Mouse (Mus musculus): ENCODE measurements around the gene Sidt1. TPM values are rescaled to one million over a fixed set of nuclear protein-coding genes. Genes with fewer than 3 reads are reported as not detected.

The Sidt1 gene
- 0.08 TPM for polyA plus RNA-seq (2014; fragmentation: Illumina TruSeq; extraction: RNeasy Lipid Tissue Mini Kit (QIAGEN cat#74804); ENCODE audit: low read depth, low replicate concordance)

GRCm38 (mm10) chr16:44332861-44333284 lies at the start of gene Sidt1:
Sidt1 (minus strand) TSS chr16:44333196.

GRCm38 (mm10) chr16:44347071-44347901 lies 14.3 kb upstream of the Sidt1 start, which contains the start of gene Spice1:
Spice1 (plus strand) TSS chr16:44347121.

Other genes with a start within 250 kb of the Sidt1 start
- 97.4 TPM for gene Atp6v1a, start 193.5 kb downstream of the Sidt1 start, polyA plus RNA-seq (2014; fragmentation: Illumina TruSeq; extraction: RNeasy Lipid Tissue Mini Kit (QIAGEN cat#74804); ENCODE audit: low read depth, low replicate concordance)
- 60.7 TPM for gene Naa50, start 193.4 kb downstream of the Sidt1 start, polyA plus RNA-seq (2014; fragmentation: Illumina TruSeq; extraction: RNeasy Lipid Tissue Mini Kit (QIAGEN cat#74804); ENCODE audit: low read depth, low replicate concordance)
- 7.2 TPM for gene Usf3, start 159.9 kb downstream of the Sidt1 start, polyA plus RNA-seq (2014; fragmentation: Illumina TruSeq; extraction: RNeasy Lipid Tissue Mini Kit (QIAGEN cat#74804); ENCODE audit: low read depth, low replicate concordance)
- gene Spice1, start 13.9 kb upstream of the Sidt1 start, polyA plus RNA-seq (2014; fragmentation: Illumina TruSeq; extraction: RNeasy Lipid Tissue Mini Kit (QIAGEN cat#74804); ENCODE audit: low read depth, low replicate concordance), result 29.0 TPM
- gene Cfap44, start 61.6 kb upstream of the Sidt1 start, polyA plus RNA-seq (2014; fragmentation: Illumina TruSeq; extraction: RNeasy Lipid Tissue Mini Kit (QIAGEN cat#74804); ENCODE audit: low read depth, low replicate concordance), result 77.9 TPM
- gene Boc, start 225.7 kb upstream of the Sidt1 start, polyA plus RNA-seq (2014; fragmentation: Illumina TruSeq; extraction: RNeasy Lipid Tissue Mini Kit (QIAGEN cat#74804); ENCODE audit: low read depth, low replicate concordance), result 1.3 TPM

Data from testis, adult 10 weeks (tissue).